Mouse (Mus musculus) lung, postnatal 0 days (tissue): ENCODE data around the gene Dhx16. TPM values are rescaled to one million over a fixed set of nuclear protein-coding genes. Genes with fewer than 3 reads are reported as not detected.

Experiments
- ATAC-seq: fragments of 200-750 bp; cut with Nextera tagmentation; 2 replicates; pipeline ENCODE4 v1.8.0; 2017; ENCODE audit warnings: moderate library complexity
- DNase-seq: peaks from one replicate; pipeline ENCODE4 v3.0.0-alpha.2; 2016; ENCODE audit warnings: low spot score
- H3K27ac ChIP-seq: fragments of 300-500 bp; sonication (generic); 2 replicates; pipeline ENCODE4 v1.5.1; 2014; ENCODE audit warnings: antibody characterized with exemption, mild to moderate bottlenecking, low read length, mixed read lengths
- H3K27me3 ChIP-seq: fragments of 300-500 bp; sonication (generic); replicated peaks from 2 replicates; pipeline ENCODE4 v1.6.1; 2014; ENCODE audit warnings: low read length, mixed read lengths; ENCODE audit not compliant: insufficient read depth
- H3K36me3 ChIP-seq: fragments of 300-500 bp; sonication (generic); 2 replicates; pipeline ENCODE4 v1.6.1; 2014; ENCODE audit warnings: low read length, mixed read lengths; ENCODE audit not compliant: insufficient read depth
- H3K4me1 ChIP-seq: fragments of 300-500 bp; sonication (generic); 2 replicates; pipeline ENCODE4 v1.6.1; 2014; ENCODE audit warnings: antibody characterized with exemption, low read depth, low read length, mixed read lengths; ENCODE audit not compliant: insufficient read depth
- H3K4me2 ChIP-seq: fragments of 300-500 bp; sonication (generic); replicated peaks from 2 replicates; pipeline ENCODE4 v1.6.1; 2014; ENCODE audit warnings: low read depth, mild to moderate bottlenecking, low read length, moderate library complexity, mixed read lengths
- H3K4me3 ChIP-seq: fragments of 300-500 bp; sonication (generic); 2 replicates; pipeline ENCODE4 v1.5.1; 2014; ENCODE audit warnings: low read depth, low read length
- H3K9ac ChIP-seq: fragments of 300-500 bp; sonication (generic); replicated peaks from 2 replicates; pipeline ENCODE4 v1.6.1; 2014; ENCODE audit warnings: low read depth, mild to moderate bottlenecking
- H3K9me3 ChIP-seq: fragments of 300-500 bp; sonication (generic); 2 replicates; pipeline ENCODE4 v1.6.1; 2016; ENCODE audit warnings: low read length, mixed read lengths
- CTCF ChIP-seq: IDR thresholded peaks from 2 replicates; pipeline ENCODE4 v1.5.1; 2016; ENCODE audit warnings: antibody characterized with exemption, mild to moderate bottlenecking
- EP300 ChIP-seq: IDR thresholded peaks from 2 replicates; pipeline ENCODE4 v1.6.1; 2016; ENCODE audit warnings: antibody characterized with exemption, mild to moderate bottlenecking, control low read depth
- WGBS: fragments of 180-500 bp; shearing (Covaris S2); extraction: QIAGEN DNeasy Blood & Tissue Kit; methylation state at CpG from one replicate; pipeline ENCODE4 v1.1.7; 2014; 5-methylcytosine and 5-hydroxymethylcytosine counted together
- polyA plus RNA-seq: library from polyadenylated mRNA; unstranded; fragments of >200 nt; fragmentation: Nextera tagmentation; extraction: Ambion mirVana; gene quantifications from 2 replicates; pipeline ENCODE4 v1.2.1, GENCODE M21; 2015

The Dhx16 gene
- polyA plus RNA-seq, 1 experiment from 2014 or later, result 22.3 TPM

DNA sequence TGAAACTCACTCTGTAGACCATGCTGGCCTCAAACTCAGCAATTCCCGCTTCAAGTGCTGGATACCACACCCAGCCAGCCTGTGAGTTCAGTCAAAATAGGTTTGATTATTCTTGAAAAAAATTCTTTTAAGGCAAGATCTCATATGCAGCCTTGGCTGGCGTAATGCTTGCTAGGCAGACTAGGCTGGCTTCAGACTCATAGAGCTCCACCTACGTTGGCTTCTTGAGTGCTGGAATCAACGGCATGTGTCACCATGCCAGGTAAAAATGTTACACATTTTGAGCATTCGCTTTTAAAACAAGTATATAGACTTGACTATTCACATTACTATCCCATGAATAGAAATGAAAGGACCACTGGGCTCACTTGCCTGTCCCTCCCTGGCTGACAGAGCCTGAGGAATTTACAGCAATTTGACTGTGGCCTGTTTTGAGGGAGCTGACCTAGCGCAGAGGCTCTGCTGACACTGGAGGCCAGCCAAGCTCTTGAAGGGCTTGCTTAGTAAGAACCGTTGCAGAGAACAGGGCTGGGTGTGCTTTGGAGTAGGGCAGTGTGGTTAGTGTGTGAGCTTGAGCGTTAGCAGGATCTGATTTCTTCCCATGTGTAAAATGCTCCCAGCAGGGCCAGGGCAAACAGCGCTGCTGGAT lies 23.8 kb downstream of the Dhx16 start:
- H3K27ac ChIP-seq, result peak overlapping the region; percentile 55
- peak; percentile 95 for ATAC-seq
- peak; percentile 88 for DNase-seq

DNA sequence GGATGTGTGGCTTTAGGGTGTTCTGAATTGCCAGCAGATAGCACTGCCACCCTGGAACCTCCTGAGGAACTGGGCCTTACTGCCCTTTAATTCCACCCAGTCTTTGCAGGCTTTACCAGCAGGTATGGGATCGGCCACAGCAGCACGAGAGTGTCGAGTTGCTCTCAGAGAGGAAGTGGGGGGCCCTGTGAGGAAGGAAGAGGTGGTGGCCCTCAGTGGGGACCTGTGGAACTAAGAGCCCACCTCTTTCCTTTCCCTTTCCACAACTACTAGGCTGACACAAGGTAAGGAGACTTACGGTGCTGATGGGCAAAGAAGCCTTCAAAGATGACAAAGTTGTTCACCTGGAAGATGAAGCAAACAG lies 24.4 kb downstream of the Dhx16 start:
- no peaks in the 10 kb centered on the region for H3K36me3 ChIP-seq

More for the DNA sequence above, 23.8 kb downstream of the Dhx16 start:
- Histone ChIP-seq H3K9ac (no peak overlapping the region), H3K4me3 (no peak overlapping the region), H3K4me1 (no peaks in the 10 kb centered on the region), H3K27me3 (no peaks in the 10 kb centered on the region), H3K4me2 (no peak overlapping the region), H3K36me3 (no peaks in the 10 kb centered on the region), H3K9me3 (no peaks in the 10 kb centered on the region)
- TF ChIP-seq EP300 (no peak), CTCF (no peak)
- 62% methylated on average over 9 of the region's 9 CpGs for WGBS

GRCm38 (mm10) chr17:35905587-35905986 lies 26.0 kb downstream of the Dhx16 start:
- 93% methylated on average over 1 of the region's 1 CpGs for WGBS

More for the DNA sequence above, 24.4 kb downstream of the Dhx16 start:
- no peak for TF ChIP-seq CTCF
- TF ChIP-seq EP300, result no peak
- 48% methylated on average over 4 of the region's 4 CpGs for WGBS
- Histone ChIP-seq H3K27ac (peak overlapping the region; percentile 55), H3K9ac (no peak overlapping the region), H3K27me3 (no peaks in the 10 kb centered on the region), H3K4me3 (no peak overlapping the region), H3K4me1 (no peaks in the 10 kb centered on the region), H3K9me3 (no peaks in the 10 kb centered on the region), H3K4me2 (no peak overlapping the region)
- DNase-seq (no peak), ATAC-seq (no peak; the same call in 1 of the 2 replicates)

DNA sequence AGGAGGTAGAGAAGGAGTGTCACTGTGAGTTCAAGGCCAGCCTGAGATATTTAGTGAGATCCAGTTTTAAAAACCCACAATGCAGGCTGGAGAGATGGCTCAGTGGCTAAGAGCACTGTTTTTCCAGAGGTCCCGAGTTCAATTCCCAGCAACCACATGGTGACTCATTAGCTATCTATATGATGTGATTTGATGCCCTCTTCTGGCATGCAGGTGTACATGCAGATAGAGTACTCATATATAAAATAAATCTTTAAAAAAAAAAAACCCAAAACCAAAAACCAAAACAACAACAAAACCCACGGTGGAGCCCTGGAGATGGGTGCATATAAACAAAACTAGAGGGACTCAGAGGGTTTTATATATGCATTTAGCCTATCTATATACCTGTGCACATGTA lies 28.0 kb downstream of the Dhx16 start:
- WGBS, result 72% methylated on average over 2 of the region's 2 CpGs
- Histone ChIP-seq H3K36me3 (no peaks in the 10 kb centered on the region), H3K4me1 (no peaks in the 10 kb centered on the region), H3K27ac (no peak overlapping the region), H3K9ac (no peak overlapping the region), H3K4me2 (no peak overlapping the region), H3K27me3 (no peaks in the 10 kb centered on the region), H3K9me3 (no peaks in the 10 kb centered on the region), H3K4me3 (no peak overlapping the region)
- ATAC-seq (no peak), DNase-seq (peak; percentile 41)
- TF ChIP-seq CTCF, result peak; percentile 53
- TF ChIP-seq EP300, result no peak

More at GRCm38 (mm10) chr17:35905587-35905986, 26.0 kb downstream of the Dhx16 start:
- Histone ChIP-seq H3K9me3 (no peaks in the 10 kb centered on the region), H3K4me1 (no peaks in the 10 kb centered on the region), H3K27me3 (no peaks in the 10 kb centered on the region), H3K4me3 (no peak overlapping the region), H3K4me2 (no peak overlapping the region), H3K9ac (no peak overlapping the region), H3K27ac (no peak overlapping the region), H3K36me3 (no peaks in the 10 kb centered on the region)
- ATAC-seq (no peak), DNase-seq (no peak)
- no peak for TF ChIP-seq EP300
- no peak for TF ChIP-seq CTCF

- Histone ChIP-seq H3K4me3 (peak overlapping the region; percentile 62), H3K9me3 (no peaks in the 10 kb centered on the region), H3K27ac (peak overlapping the region; percentile 75; the same call in 1 of the 2 replicates), H3K4me1 (no peaks in the 10 kb centered on the region), H3K36me3 (no peaks in the 10 kb centered on the region), H3K4me2 (peak overlapping the region; percentile 87), H3K27me3 (no peaks in the 10 kb centered on the region), H3K9ac (peak overlapping the region; percentile 43)
- peak; percentile 38 for ATAC-seq
- WGBS, result 11% methylated on average over 20 of the region's 20 CpGs
- no peak for DNase-seq
- TF ChIP-seq CTCF (no peak), EP300 (no peak)
These were observed 29.7 kb downstream of the Dhx16 start for GRCm38 (mm10) chr17:35909186-35909918.

DNA sequence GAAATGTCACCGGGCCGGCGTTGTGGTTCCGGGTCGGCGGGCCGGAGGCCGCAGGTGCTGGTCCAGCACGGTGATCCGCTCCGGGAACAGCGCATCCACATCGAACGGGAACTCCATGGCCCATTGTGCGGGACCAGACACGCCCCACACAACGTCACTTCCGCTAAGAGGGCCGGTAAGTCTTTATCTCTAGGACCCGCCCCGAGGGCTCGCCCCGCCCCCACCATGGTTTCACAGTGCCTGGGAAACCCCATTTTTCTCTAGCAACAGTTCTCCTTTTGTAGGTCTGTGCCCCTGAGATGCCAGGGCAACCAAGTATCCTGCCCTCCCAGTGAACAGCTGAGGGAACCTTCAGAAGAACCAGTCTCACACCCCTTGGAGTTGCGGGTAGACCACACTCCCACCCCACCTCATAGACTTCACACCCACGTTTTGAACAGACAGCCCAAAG lies 30.3 kb downstream of the Dhx16 start, which contains the start of gene Atat1:
TSS of gene Atat1 (minus strand) at position 157 of the 451 bp plus-strand sequence.
- peak within 1 kb of the TSS; percentile 43 for H3K9ac ChIP-seq
- H3K27ac ChIP-seq, result peak within 1 kb of the TSS; percentile 75
- H3K4me2 ChIP-seq, result peak within 1 kb of the TSS; percentile 87
- H3K36me3 ChIP-seq, result no peaks in the 10 kb centered on the region
- 3% methylated on average over 25 of the region's 25 CpGs for WGBS
- no peaks in the 10 kb centered on the region for H3K9me3 ChIP-seq
- ATAC-seq (peak; percentile 97), DNase-seq (peak; percentile 96)
- H3K4me3 ChIP-seq, result peak within 1 kb of the TSS; percentile 62
- H3K4me1 ChIP-seq, result no peaks in the 10 kb centered on the region
- TF ChIP-seq CTCF, result no peak
- TF ChIP-seq EP300, result 0 out of 2 replicates have a peak, but pooled peaks have one; percentile 11
- no peaks in the 10 kb centered on the region for H3K27me3 ChIP-seq
